Mouse (Mus musculus) layer of hippocampus, adult 11-12 months (tissue): ENCODE results near the gene Exoc3l.

ENCODE experiments used
- DNase-seq: peaks from one replicate; pipeline ENCODE4 v3.0.0; 2022; ENCODE audit warnings: low spot score

The Exoc3l gene

GRCm38 (mm10) chr8:105313622-105314402 lies 17.9 kb upstream of the Exoc3l start:
- no peak for DNase-seq

- DNase-seq = no peak
These were observed 17.1 kb upstream of the Exoc3l start for GRCm38 (mm10) chr8:105312891-105313481.

GRCm38 (mm10) chr8:105311718-105312117 lies 15.8 kb upstream of the Exoc3l start:
- DNase-seq = no peak

- no peak for DNase-seq
These were observed 14.2 kb upstream of the Exoc3l start for GRCm38 (mm10) chr8:105310118-105310517.

- DNase-seq = no peak
These were observed 13.4 kb upstream of the Exoc3l start for GRCm38 (mm10) chr8:105309142-105309847.

- DNase-seq = no peak
These were observed 12.5 kb upstream of the Exoc3l start for GRCm38 (mm10) chr8:105308428-105308827.

- DNase-seq = no peak
These were observed 11.8 kb upstream of the Exoc3l start for GRCm38 (mm10) chr8:105307670-105308069.

GRCm38 (mm10) chr8:105306146-105306691 lies 10.3 kb upstream of the Exoc3l start:
- DNase-seq = no peak

GRCm38 (mm10) chr8:105305211-105306145 lies 9.6 kb upstream of the Exoc3l start, which contains the start of gene Elmo3:
Gene Elmo3 (plus strand): TSS chr8:105305601.
- DNase-seq = no peak

- DNase-seq = no peak
These were observed 8.7 kb upstream of the Exoc3l start for GRCm38 (mm10) chr8:105304325-105305210.

GRCm38 (mm10) chr8:105303874-105304273 lies 8.0 kb upstream of the Exoc3l start:
- DNase-seq = no peak

GRCm38 (mm10) chr8:105303396-105303795 lies 7.5 kb upstream of the Exoc3l start:
- DNase-seq = no peak

- no peak for DNase-seq
These were observed 4.1 kb upstream of the Exoc3l start for GRCm38 (mm10) chr8:105299962-105300361.

- DNase-seq = no peak
These were observed 2.7 kb upstream of the Exoc3l start for GRCm38 (mm10) chr8:105298351-105299252.

- peak; percentile 93 for DNase-seq
These were observed 1.8 kb upstream of the Exoc3l start, which contains the start of gene E2f4 for GRCm38 (mm10) chr8:105297511-105298192. Gene E2f4 (plus strand): TSS chr8:105297663.

GRCm38 (mm10) chr8:105295256-105295655 lies 645 bp downstream of the Exoc3l start:
- no peak for DNase-seq

- DNase-seq = no peak
These were observed 1.1 kb downstream of the Exoc3l start for GRCm38 (mm10) chr8:105294776-105295175.

- DNase-seq = no peak
These were observed 2.5 kb downstream of the Exoc3l start for GRCm38 (mm10) chr8:105293405-105293804.

- DNase-seq = no peak
These were observed 3.4 kb downstream of the Exoc3l start for GRCm38 (mm10) chr8:105292471-105292870.
